Mouse (Mus musculus): ENCODE measurements at regions not wholly inside any gene's neighbourhood (a gene's known extent, or its start where the extent isn't known, plus 50 kb on each side); places are given as distances from the start of the nearest gene placed in this dataset.
"Not testable (repeated sequence)": the region's sequence is repeated elsewhere in the genome, so short reads cannot be mapped to it uniquely, and the experiment has no call there.

- WGBS = 65% methylated on average over 4 of the region's 4 CpGs
- H3K4me1 ChIP-seq; H3K9ac ChIP-seq; H3K4me3 ChIP-seq; H3K27ac ChIP-seq; H3K4me2 ChIP-seq; ATAC-seq (ENCODE audit: borderline replicate concordance, extremely low read depth, low FRiP score, low TSS enrichment); H3K9me3 ChIP-seq; H3K27me3 ChIP-seq; H3K36me3 ChIP-seq: not testable (repeated sequence)
Observed at GRCm38 (mm10) chr12:20802027-20802426, 188.2 kb upstream of the Asap2 start.

- H3K27me3 ChIP-seq; H3K4me3 ChIP-seq; H3K27ac ChIP-seq; H3K4me1 ChIP-seq; H3K4me2 ChIP-seq; ATAC-seq (ENCODE audit: borderline replicate concordance, extremely low read depth, low FRiP score, low TSS enrichment); H3K36me3 ChIP-seq; H3K9ac ChIP-seq; H3K9me3 ChIP-seq: not testable (repeated sequence)
- 86% methylated on average over 5 of the region's 5 CpGs for WGBS
Observed at GRCm38 (mm10) chr12:20805466-20805865, 184.8 kb upstream of the Asap2 start.

GRCm38 (mm10) chr12:20806681-20807080 is 183.6 kb upstream of the Asap2 start:
- ATAC-seq (ENCODE audit: borderline replicate concordance, extremely low read depth, low FRiP score, low TSS enrichment) = no peak
- no peaks in the 10 kb centered on the region for H3K9me3 ChIP-seq
- no peak overlapping the region for H3K9ac ChIP-seq
- no peaks in the 10 kb centered on the region for H3K27me3 ChIP-seq
- H3K4me2 ChIP-seq = no peak overlapping the region
- no peaks in the 10 kb centered on the region for H3K36me3 ChIP-seq
- H3K4me1 ChIP-seq = no peaks in the 10 kb centered on the region
- no peak overlapping the region for H3K4me3 ChIP-seq
- whole genome bisulfite sequencing = 93% methylated on average over 2 of the region's 2 CpGs
- H3K27ac ChIP-seq = no peak overlapping the region

- H3K27ac ChIP-seq; H3K4me2 ChIP-seq; H3K36me3 ChIP-seq; H3K9ac ChIP-seq; ATAC-seq (ENCODE audit: borderline replicate concordance, extremely low read depth, low FRiP score, low TSS enrichment); H3K4me3 ChIP-seq; H3K9me3 ChIP-seq; H3K27me3 ChIP-seq; H3K4me1 ChIP-seq: not testable (repeated sequence)
- 77% methylated on average over 6 of the region's 6 CpGs for WGBS
Observed at GRCm38 (mm10) chr12:20813836-20814235, 176.4 kb upstream of the Asap2 start.

GRCm38 (mm10) chr12:20815121-20815520 is 175.1 kb upstream of the Asap2 start:
- not testable (repeated sequence) for H3K9me3 ChIP-seq, H3K27me3 ChIP-seq, H3K27ac ChIP-seq, H3K36me3 ChIP-seq, H3K4me1 ChIP-seq
- WGBS = 10% methylated on average over 40 of the region's 40 CpGs
- Histone ChIP-seq H3K4me2 (peak overlapping the region; percentile 49), H3K9ac (peak overlapping the region; percentile 24; the same call in 1 of the 2 replicates), H3K4me3 (peak overlapping the region; percentile 41)
- peak; percentile 31; the same call in 1 of the 2 replicates for ATAC-seq (ENCODE audit: borderline replicate concordance, extremely low read depth, low FRiP score, low TSS enrichment)

GRCm38 (mm10) chr12:20815599-20815998 is 174.7 kb upstream of the Asap2 start:
- 11% methylated on average over 33 of the region's 38 CpGs for WGBS
- no peaks in the 10 kb centered on the region for H3K27me3 ChIP-seq
- 0 out of 2 replicates have a peak overlapping the region, but pooled peaks have one; percentile 24 for H3K9ac ChIP-seq
- H3K4me2 ChIP-seq = peak overlapping the region; percentile 49
- no peaks in the 10 kb centered on the region for H3K36me3 ChIP-seq
- peak; percentile 95 for ATAC-seq (ENCODE audit: borderline replicate concordance, extremely low read depth, low FRiP score, low TSS enrichment)
- H3K27ac ChIP-seq = no peak overlapping the region
- peak overlapping the region; percentile 41 for H3K4me3 ChIP-seq
- no peaks in the 10 kb centered on the region for H3K4me1 ChIP-seq
- peaks cover 5% of the 10 kb centered on the region; the same call in 1 of the 2 replicates for H3K9me3 ChIP-seq

- H3K9ac ChIP-seq; H3K9me3 ChIP-seq; H3K4me1 ChIP-seq; H3K4me3 ChIP-seq; H3K27me3 ChIP-seq; H3K4me2 ChIP-seq; H3K27ac ChIP-seq; ATAC-seq (ENCODE audit: borderline replicate concordance, extremely low read depth, low FRiP score, low TSS enrichment); H3K36me3 ChIP-seq: not testable (repeated sequence)
- WGBS = 64% methylated on average over 4 of the region's 4 CpGs
Observed at GRCm38 (mm10) chr12:20843661-20844320, 146.5 kb upstream of the Asap2 start.

GRCm38 (mm10) chr12:20844873-20845272 is 145.4 kb upstream of the Asap2 start:
- WGBS = 46% methylated on average over 7 of the region's 7 CpGs
- H3K27me3 ChIP-seq; H3K4me1 ChIP-seq; H3K4me3 ChIP-seq; H3K9ac ChIP-seq; H3K9me3 ChIP-seq; H3K27ac ChIP-seq; H3K36me3 ChIP-seq; ATAC-seq (ENCODE audit: borderline replicate concordance, extremely low read depth, low FRiP score, low TSS enrichment): not testable (repeated sequence)
- H3K4me2 ChIP-seq = peak overlapping the region; percentile 23; the same call in 1 of the 2 replicates

- Histone ChIP-seq H3K27ac (no peak overlapping the region), H3K4me1 (no peaks in the 10 kb centered on the region), H3K9me3 (no peaks in the 10 kb centered on the region; the same call in 1 of the 2 replicates), H3K4me3 (no peak overlapping the region), H3K27me3 (no peaks in the 10 kb centered on the region), H3K9ac (no peak overlapping the region), H3K36me3 (no peaks in the 10 kb centered on the region), H3K4me2 (peak overlapping the region; percentile 23; the same call in 1 of the 2 replicates)
- 55% methylated on average over 17 of the region's 17 CpGs for WGBS
- no peak for ATAC-seq (ENCODE audit: borderline replicate concordance, extremely low read depth, low FRiP score, low TSS enrichment)
Observed at GRCm38 (mm10) chr12:20845297-20845696, 145.0 kb upstream of the Asap2 start.

GRCm38 (mm10) chr12:20884104-20884503 is 106.2 kb upstream of the Asap2 start:
- not testable (repeated sequence) for H3K27ac ChIP-seq

GRCm38 (mm10) chr12:20920653-20921397 is 69.4 kb upstream of the Asap2 start:
- not testable (repeated sequence) for H3K4me1 ChIP-seq, H3K27me3 ChIP-seq
- WGBS = 1% methylated on average over 86 of the region's 87 CpGs
- Histone ChIP-seq H3K36me3 (peaks cover 12% of the 10 kb centered on the region), H3K9ac (peak overlapping the region; percentile 70), H3K27ac (peak overlapping the region; percentile 88), H3K9me3 (peaks cover 11% of the 10 kb centered on the region; the same call in 1 of the 2 replicates), H3K4me3 (peak overlapping the region; percentile 65), H3K4me2 (peak overlapping the region; percentile 41)
- ATAC-seq (ENCODE audit: borderline replicate concordance, extremely low read depth, low FRiP score, low TSS enrichment) = peak; percentile 100

More at GRCm38 (mm10) chr12:20884104-20884503, 106.2 kb upstream of the Asap2 start:
- WGBS = 72% methylated on average over 6 of the region's 6 CpGs
- H3K27me3 ChIP-seq; H3K4me1 ChIP-seq; ATAC-seq (ENCODE audit: borderline replicate concordance, extremely low read depth, low FRiP score, low TSS enrichment); H3K9ac ChIP-seq; H3K36me3 ChIP-seq; H3K9me3 ChIP-seq; H3K4me3 ChIP-seq; H3K4me2 ChIP-seq: not testable (repeated sequence)

- not testable (repeated sequence) for H3K36me3 ChIP-seq; ATAC-seq (ENCODE audit: borderline replicate concordance, extremely low read depth, low FRiP score, low TSS enrichment); H3K27me3 ChIP-seq; H3K4me1 ChIP-seq; H3K9me3 ChIP-seq; H3K27ac ChIP-seq; H3K9ac ChIP-seq
- peak overlapping the region; percentile 65 for H3K4me3 ChIP-seq
- H3K4me2 ChIP-seq = peak overlapping the region; percentile 41
- WGBS = 11% methylated on average over 15 of the region's 15 CpGs
Observed at GRCm38 (mm10) chr12:20921398-20922023, 68.7 kb upstream of the Asap2 start.

Measured in lung, embryonic 15.5 days (tissue).